Mouse (Mus musculus): Measurements from ENCODE around the gene Oas3. TPM values are rescaled to one million over a fixed set of nuclear protein-coding genes. Genes with fewer than 3 reads are reported as not detected.
A peak's percentile ranks its signal among the peaks of the same experiment; 100 is the strongest.

The Oas3 gene
- total RNA-seq, 1 experiment: 1.6 TPM

GRCm38 (mm10) chr5:120725811-120726455, 51.5 kb downstream of the Oas3 start:
- peak overlapping the region; percentile 6; the same call in 1 of the 2 replicates for H3K9ac ChIP-seq (ENCODE audit: insufficient read depth, low read depth, low read length, poor library complexity, severe bottlenecking)
- peak overlapping the region; percentile 64 for H3K27ac ChIP-seq (ENCODE audit: insufficient read depth, low read depth, low read length, poor library complexity, severe bottlenecking)
- peaks cover 2 to 12% of the 10 kb centered on the region in 2 experiments; a peak in 3 of 4 replicates for H3K4me1 ChIP-seq (ENCODE audit: control insufficient read depth in 2 of 2, insufficient read depth in 2 of 2, low read length in 2 of 2, poor library complexity in 1 of 2)
- no peak overlapping the region for H3K4me3 ChIP-seq (ENCODE audit: insufficient read depth in 1 of 2, low read depth in 1 of 2, low read length in 2 of 2, poor library complexity in 1 of 2, severe bottlenecking in 1 of 2)
- no peak for TF ChIP-seq CHD2 (IDR thresholded peaks at IDR 0.05; ENCODE audit: low read depth, low read length)
- TF ChIP-seq MAFK (IDR thresholded peaks at IDR 0.05; ENCODE audit: insufficient read depth, low read depth, low read length): peak; percentile 98
- in situ Hi-C loops (cut with MboI; ENCODE audit: low sequenced_read_pairs in 2 of 2, unreplicated experiment in 2 of 2): no loop called here
- H3K9me3 ChIP-seq (ENCODE audit: control insufficient read depth, insufficient read depth, low read depth, low read length): no peaks in the 10 kb centered on the region
- DNase-seq (ENCODE audit: low read depth, low spot score): no peak
- no peaks in the 10 kb centered on the region for H3K36me3 ChIP-seq (ENCODE audit: control insufficient read depth, insufficient read depth, low read length, poor library complexity, severe bottlenecking)

GRCm38 (mm10) chr5:120721005-120721404, 56.5 kb downstream of the Oas3 start:
- no peak for DNase-seq (ENCODE audit: low read depth, low spot score)
- Histone ChIP-seq H3K27ac (ENCODE audit: insufficient read depth, low read depth, low read length, poor library complexity, severe bottlenecking) (no peak overlapping the region), H3K9ac (ENCODE audit: insufficient read depth, low read depth, low read length, poor library complexity, severe bottlenecking) (no peak overlapping the region), H3K4me1 (ENCODE audit: control insufficient read depth in 2 of 2, insufficient read depth in 2 of 2, low read length in 2 of 2, poor library complexity in 1 of 2) (peaks cover 4 to 18% of the 10 kb centered on the region in 2 experiments), H3K4me3 (ENCODE audit: insufficient read depth in 1 of 2, low read depth in 1 of 2, low read length in 2 of 2, poor library complexity in 1 of 2, severe bottlenecking in 1 of 2) (no peak overlapping the region; a peak in 1 of 4 replicates), H3K9me3 (ENCODE audit: control insufficient read depth, insufficient read depth, low read depth, low read length) (no peaks in the 10 kb centered on the region; the same call in 1 of the 2 replicates), H3K36me3 (ENCODE audit: control insufficient read depth, insufficient read depth, low read length, poor library complexity, severe bottlenecking) (no peaks in the 10 kb centered on the region)
- TF ChIP-seq ZC3H11A (IDR thresholded peaks at IDR 0.05; ENCODE audit: borderline replicate concordance, low read depth, low read length): no peak
- TF ChIP-seq MAFK (IDR thresholded peaks at IDR 0.05; ENCODE audit: insufficient read depth, low read depth, low read length): no peak
- no peak for TF ChIP-seq CHD2 (IDR thresholded peaks at IDR 0.05; ENCODE audit: low read depth, low read length)
- no peak for TF ChIP-seq ZNF384 (IDR thresholded peaks at IDR 0.05; ENCODE audit: low read depth, low read length)
- no peak for TF ChIP-seq HCFC1 (IDR thresholded peaks at IDR 0.05; ENCODE audit: borderline replicate concordance, insufficient read depth, low read length)
- in situ Hi-C loops (cut with MboI; ENCODE audit: low sequenced_read_pairs in 2 of 2, unreplicated experiment in 2 of 2): no loop called here

- no peak overlapping the region for H3K4me3 ChIP-seq (ENCODE audit: insufficient read depth in 1 of 2, low read depth in 1 of 2, low read length in 2 of 2, poor library complexity in 1 of 2, severe bottlenecking in 1 of 2)
- 0 out of 2 replicates have a peak overlapping the region, but pooled peaks have one; percentile 24 for H3K27ac ChIP-seq (ENCODE audit: insufficient read depth, low read depth, low read length, poor library complexity, severe bottlenecking)
Observed at GRCm38 (mm10) chr5:120718600-120719378, 58.7 kb downstream of the Oas3 start.

GRCm38 (mm10) chr5:120717136-120717535, 60.3 kb downstream of the Oas3 start:
- no peak for TF ChIP-seq CHD2 (IDR thresholded peaks at IDR 0.05; ENCODE audit: low read depth, low read length)
- TF ChIP-seq ZC3H11A (IDR thresholded peaks at IDR 0.05; ENCODE audit: borderline replicate concordance, low read depth, low read length): no peak
- TF ChIP-seq MAFK (IDR thresholded peaks at IDR 0.05; ENCODE audit: insufficient read depth, low read depth, low read length): no peak
- H3K36me3 ChIP-seq (ENCODE audit: control insufficient read depth, insufficient read depth, low read length, poor library complexity, severe bottlenecking): no peaks in the 10 kb centered on the region
- H3K9me3 ChIP-seq (ENCODE audit: control insufficient read depth, insufficient read depth, low read depth, low read length): no peaks in the 10 kb centered on the region; the same call in 1 of the 2 replicates
- H3K4me1 ChIP-seq (ENCODE audit: control insufficient read depth in 2 of 2, insufficient read depth in 2 of 2, low read length in 2 of 2, poor library complexity in 1 of 2): peaks cover 4 to 12% of the 10 kb centered on the region in 2 experiments; a peak in 3 of 4 replicates
- H3K4me3 ChIP-seq (ENCODE audit: insufficient read depth in 1 of 2, low read depth in 1 of 2, low read length in 2 of 2, poor library complexity in 1 of 2, severe bottlenecking in 1 of 2): no peak overlapping the region
- no peak overlapping the region for H3K27ac ChIP-seq (ENCODE audit: insufficient read depth, low read depth, low read length, poor library complexity, severe bottlenecking)
- H3K9ac ChIP-seq (ENCODE audit: insufficient read depth, low read depth, low read length, poor library complexity, severe bottlenecking): no peak overlapping the region
- in situ Hi-C loops (cut with MboI; ENCODE audit: low sequenced_read_pairs in 2 of 2, unreplicated experiment in 2 of 2): no loop called here
- no peak for DNase-seq (ENCODE audit: low read depth, low spot score)

More at GRCm38 (mm10) chr5:120718600-120719378, 58.7 kb downstream of the Oas3 start:
- Histone ChIP-seq H3K9me3 (ENCODE audit: control insufficient read depth, insufficient read depth, low read depth, low read length) (no peaks in the 10 kb centered on the region; the same call in 1 of the 2 replicates), H3K4me1 (ENCODE audit: control insufficient read depth in 2 of 2, insufficient read depth in 2 of 2, low read length in 2 of 2, poor library complexity in 1 of 2) (peaks cover 4 to 12% of the 10 kb centered on the region in 2 experiments; a peak in 3 of 4 replicates), H3K9ac (ENCODE audit: insufficient read depth, low read depth, low read length, poor library complexity, severe bottlenecking) (no peak overlapping the region), H3K36me3 (ENCODE audit: control insufficient read depth, insufficient read depth, low read length, poor library complexity, severe bottlenecking) (no peaks in the 10 kb centered on the region)
- in situ Hi-C loops (cut with MboI; ENCODE audit: low sequenced_read_pairs in 2 of 2, unreplicated experiment in 2 of 2): no loop called here
- no peak for TF ChIP-seq ZNF384 (IDR thresholded peaks at IDR 0.05; ENCODE audit: low read depth, low read length)
- no peak for DNase-seq (ENCODE audit: low read depth, low spot score)

All from ES-E14 (cell line).